16 mouse cellular contexts compared by ENCODE assay signal in the genomic region with DNA sequence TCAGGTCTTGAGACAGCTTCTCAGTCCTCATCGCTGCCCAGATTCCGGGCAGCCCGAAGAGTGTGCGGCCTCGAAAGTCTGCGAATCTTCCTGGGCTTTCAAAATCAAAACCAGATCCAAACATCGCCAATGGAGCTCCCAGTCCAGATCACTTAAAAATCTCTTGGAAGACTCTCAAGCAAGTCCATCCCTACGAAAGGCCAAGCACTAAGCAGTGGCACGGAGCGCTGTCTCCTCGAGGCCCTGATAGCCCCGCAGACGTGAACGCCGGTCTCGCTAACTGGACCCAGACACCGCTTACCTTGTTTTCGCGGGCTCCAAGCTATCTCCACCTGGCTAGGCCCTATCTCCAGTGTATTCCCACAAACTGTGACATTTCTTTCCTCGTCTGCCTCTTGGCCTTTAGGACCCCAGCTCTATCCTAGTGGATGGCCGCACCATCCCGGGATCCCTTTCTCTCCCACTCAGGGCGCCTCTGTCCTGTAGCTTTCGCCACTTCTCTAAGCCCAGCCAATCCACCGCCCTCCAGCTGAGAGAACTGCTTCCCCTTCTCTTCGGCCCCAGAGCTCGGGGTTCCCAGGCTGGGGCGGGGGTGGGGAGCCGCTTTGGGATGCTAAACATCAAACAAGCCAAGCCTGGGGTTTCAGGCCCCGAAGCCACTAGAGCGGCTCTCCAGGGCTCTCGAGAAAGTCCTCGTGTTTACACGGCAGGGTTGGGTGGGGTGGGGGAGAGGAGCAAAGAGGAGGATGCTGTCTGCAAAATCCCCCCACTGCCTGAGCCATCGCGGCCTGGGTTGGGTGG. TPM values are rescaled to one million over a fixed set of nuclear protein-coding genes. Genes with fewer than 3 reads are reported as not detected.
A peak's percentile ranks its signal among the peaks of the same experiment; 100 is the strongest.
DNase-seq lines count a peak whose midpoint lies in the region; TF ChIP-seq lines count a peak whose summit lies in the region.
"Had no signal": no experiment of that assay in that cellular context is flagged by ENCODE, and none has a peak within 500 bp of the region (broad histone marks: within the 10 kb centered on the region; RNA-seq: fewer than 3 reads in every experiment).

No protein-coding gene starts in this region.

- peaks cover 98% of the 10 kb centered on the region for H3K27me3 ChIP-seq in embryonic facial prominence, embryonic 10.5 days (replicated peaks; ENCODE audit: low read depth, poor library complexity, severe bottlenecking)
- H3K27me3 ChIP-seq in limb, embryonic 10.5 days (ENCODE audit: low read depth, poor library complexity, severe bottlenecking): peaks cover 98% of the 10 kb centered on the region

- no peak for TF ChIP-seq CTCF in brain, embryonic 14.5 days (IDR thresholded peaks at IDR 0.05; ENCODE audit: borderline replicate concordance, extremely low read depth, insufficient read depth, insufficient read length)

- TF ChIP-seq POLR2A in brain, embryonic 14.5 days (IDR thresholded peaks at IDR 0.05; ENCODE audit: borderline replicate concordance, extremely low read depth, insufficient read depth, insufficient read length, poor library complexity, severe bottlenecking): no peak

- WGBS in embryonic facial prominence, embryonic 10.5 days: under 1% methylated on average over 36 of the region's 36 CpGs
- under 1% methylated on average over 36 of the region's 36 CpGs for WGBS in limb, embryonic 10.5 days

- peak overlapping the region; percentile 39 for H3K4me3 ChIP-seq in embryonic facial prominence, embryonic 10.5 days
- H3K4me3 ChIP-seq in limb, embryonic 10.5 days: no peak overlapping the region
- H3K4me3 ChIP-seq: embryonic facial prominence, embryonic 15.5 days; hindbrain, embryonic 12.5 days; limb, embryonic 13.5 days had no signal

- no peaks in the 10 kb centered on the region for H3K36me3 ChIP-seq in embryonic facial prominence, embryonic 10.5 days (replicated peaks)
- no peaks in the 10 kb centered on the region for H3K36me3 ChIP-seq in limb, embryonic 10.5 days
- H3K36me3 ChIP-seq: embryonic facial prominence, embryonic 15.5 days; hindbrain, embryonic 12.5 days; limb, embryonic 13.5 days had no signal

- no peaks in the 10 kb centered on the region for H3K9me3 ChIP-seq in embryonic facial prominence, embryonic 10.5 days
- H3K9me3 ChIP-seq in limb, embryonic 10.5 days (replicated peaks): no peaks in the 10 kb centered on the region
- H3K9me3 ChIP-seq: embryonic facial prominence, embryonic 15.5 days; hindbrain, embryonic 12.5 days; limb, embryonic 13.5 days had no signal

- peak; percentile 51 for DNase-seq in brain, embryonic 14.5 days (ENCODE audit: low read depth)
- DNase-seq in embryonic facial prominence, embryonic 10.5 days (ENCODE audit: low spot score): peak; percentile 58
- DNase-seq in limb, embryonic 10.5 days (ENCODE audit: low spot score): peak; percentile 59
- peak; percentile 72 for DNase-seq in lung, postnatal 36 days
- DNase-seq in layer of hippocampus, postnatal 25 days (ENCODE audit: extremely low spot score in 1 of 2, low spot score in 1 of 2): no peak
- no peak for DNase-seq in ovary, postnatal 14 days (ENCODE audit: low spot score)
- no peak for DNase-seq in kidney, postnatal 10 days
- DNase-seq: adrenal gland, adult 2 months; cerebellum, postnatal 10 days; kidney, adult 2 months; liver, postnatal 0 days had no signal

- peaks cover 5% of the 10 kb centered on the region; the same call in 1 of the 2 replicates for H3K4me1 ChIP-seq in embryonic facial prominence, embryonic 10.5 days
- H3K4me1 ChIP-seq in limb, embryonic 10.5 days: peaks cover 10% of the 10 kb centered on the region

- no peak overlapping the region; the same call in 1 of the 2 replicates for H3K27ac ChIP-seq in embryonic facial prominence, embryonic 10.5 days (replicated peaks)
- no peak overlapping the region for H3K27ac ChIP-seq in limb, embryonic 10.5 days
- H3K27ac ChIP-seq: embryonic facial prominence, embryonic 15.5 days; hindbrain, embryonic 12.5 days; limb, embryonic 13.5 days had no signal

RNA-seq across cellular contexts. Expression of a gene that starts 7.6 kb away (rescaled TPM):
- polyA plus RNA-seq in brain, embryonic 14.5 days (2012; rRNA removed): 29.4 and 75.7 TPM in 2 replicates
- 4.4 and 9.0 TPM in 2 replicates for polyA plus RNA-seq in embryonic facial prominence, embryonic 10.5 days (2016; fragmentation: Nextera tagmentation; extraction: Ambion mirVana)
- not detected in 2 replicates for polyA plus RNA-seq in limb, embryonic 10.5 days (2016; fragmentation: Nextera tagmentation; extraction: Ambion mirVana)
- under 1 TPM; 0.27 to 0.42 TPM for total RNA-seq in layer of hippocampus, postnatal 25 days (2021)
- total RNA-seq: adrenal gland, adult 2 months had no signal
- polyA plus RNA-seq: adrenal gland, adult 2 months; embryonic facial prominence, embryonic 15.5 days; kidney, adult 2 months; limb, embryonic 13.5 days; liver, postnatal 0 days; spleen, adult 2 months; testis, adult 2 months had no signal

Comparison
In these comparisons a context has a peak if more than half of its experiments do, and no peak if none do; other contexts are left out.
1. DNase-seq: peak in brain, embryonic 14.5 days (single experiment), embryonic facial prominence, embryonic 10.5 days (single experiment), limb, embryonic 10.5 days (single experiment) and lung, postnatal 36 days (single experiment); none in layer of hippocampus, postnatal 25 days (0 of 2), ovary, postnatal 14 days (single experiment) and kidney, postnatal 10 days (single experiment).